Mouse (Mus musculus) midbrain, embryonic 14.5 days (tissue): Measurements from ENCODE around the gene 4930564D02Rik. TPM values are rescaled to one million over a fixed set of nuclear protein-coding genes. Genes with fewer than 3 reads are reported as not detected.

ENCODE experiments used
- ATAC-seq: fragments of 200-750 bp; cut with Nextera tagmentation; 2 replicates; pipeline ENCODE4 v1.8.0; 2017; ENCODE audit warnings: moderate number of reproducible peaks, moderate library complexity; ENCODE audit not compliant: low FRiP score, low TSS enrichment
- DNase-seq: peaks from one replicate; pipeline ENCODE4 v3.0.0-alpha.2; 2015
- H3K27ac ChIP-seq: fragments of 300-500 bp; sonication (generic); replicated peaks from 2 replicates; pipeline ENCODE4 v1.5.1; 2014; ENCODE audit warnings: mild to moderate bottlenecking, low read depth, low read length, moderate library complexity
- H3K27me3 ChIP-seq: fragments of 300-500 bp; sonication (generic); 2 replicates; pipeline ENCODE4 v1.6.1; 2014; ENCODE audit warnings: low read length, control low read depth, mixed read lengths; ENCODE audit not compliant: control insufficient read depth, insufficient read depth
- H3K36me3 ChIP-seq: fragments of 300-500 bp; sonication (generic); 2 replicates; pipeline ENCODE4 v1.6.1; 2014; ENCODE audit warnings: low read length, control low read depth; ENCODE audit not compliant: control insufficient read depth, insufficient read depth
- H3K4me1 ChIP-seq: fragments of 300-500 bp; sonication (generic); 2 replicates; pipeline ENCODE4 v1.6.1; 2014; ENCODE audit warnings: mild to moderate bottlenecking, antibody characterized with exemption, low read length, control low read depth; ENCODE audit not compliant: control insufficient read depth, insufficient read depth
- H3K4me2 ChIP-seq: fragments of 300-500 bp; sonication (generic); 2 replicates; pipeline ENCODE4 v1.6.1; 2014; ENCODE audit warnings: mild to moderate bottlenecking, low read length, moderate library complexity
- H3K4me3 ChIP-seq: fragments of 300-500 bp; sonication (generic); replicated peaks from 2 replicates; pipeline ENCODE4 v1.5.1; 2014; ENCODE audit warnings: low read depth, low read length
- H3K9ac ChIP-seq: fragments of 300-500 bp; sonication (generic); replicated peaks from 2 replicates; pipeline ENCODE4 v1.6.1; 2014; ENCODE audit warnings: mild to moderate bottlenecking, low read length, moderate library complexity
- H3K9me3 ChIP-seq: fragments of 300-500 bp; sonication (generic); 2 replicates; pipeline ENCODE4 v1.6.1; 2016; ENCODE audit warnings: low read length, control low read depth, mixed read lengths; ENCODE audit not compliant: control insufficient read depth
- WGBS: fragments of 180-500 bp; shearing (Covaris S2); extraction: QIAGEN DNeasy Blood & Tissue Kit; methylation state at CpG from one replicate; pipeline ENCODE4 v1.1.7; 2014; 5-methylcytosine and 5-hydroxymethylcytosine counted together
- polyA plus RNA-seq: library from polyadenylated mRNA; unstranded; fragments of >200 nt; fragmentation: Nextera tagmentation; extraction: Ambion mirVana; gene quantifications from 2 replicates; pipeline ENCODE4 v1.2.1, GENCODE M21; 2014

4930564D02Rik gene
- polyA plus RNA-seq, 1 experiment from 2014 or later: not detected

- Histone ChIP-seq H3K27ac (no peak overlapping the region), H3K9ac (no peak overlapping the region), H3K4me2 (no peak overlapping the region), H3K4me1 (0 out of 2 replicates have a peak, but pooled peaks cover 14% of the 10 kb centered on the region), H3K9me3 (no peaks in the 10 kb centered on the region), H3K4me3 (no peak overlapping the region), H3K36me3 (peaks cover 38% of the 10 kb centered on the region), H3K27me3 (no peaks in the 10 kb centered on the region)
- DNase-seq: no peak
- ATAC-seq: no peak
- 45% methylated on average over 8 of the region's 8 CpGs for WGBS
These were observed 26.6 kb upstream of the 4930564D02Rik start for GRCm38 (mm10) chr3:105040002-105040401.

GRCm38 (mm10) chr3:105040983-105041625, 25.5 kb upstream of the 4930564D02Rik start:
- Histone ChIP-seq H3K27ac (no peak overlapping the region), H3K4me1 (0 out of 2 replicates have a peak, but pooled peaks cover 14% of the 10 kb centered on the region), H3K4me2 (no peak overlapping the region), H3K9ac (no peak overlapping the region), H3K27me3 (no peaks in the 10 kb centered on the region), H3K36me3 (peaks cover 27% of the 10 kb centered on the region), H3K4me3 (no peak overlapping the region), H3K9me3 (no peaks in the 10 kb centered on the region)
- 95% methylated on average over 9 of the region's 9 CpGs for WGBS
- no peak for DNase-seq
- no peak for ATAC-seq

GRCm38 (mm10) chr3:105043746-105044145, 22.9 kb upstream of the 4930564D02Rik start:
- no peaks in the 10 kb centered on the region for H3K27me3 ChIP-seq
- no peak overlapping the region for H3K9ac ChIP-seq
- H3K4me2 ChIP-seq: no peak overlapping the region
- ATAC-seq: no peak
- H3K27ac ChIP-seq: no peak overlapping the region
- no peak overlapping the region for H3K4me3 ChIP-seq
- peaks cover 24% of the 10 kb centered on the region for H3K4me1 ChIP-seq
- 93% methylated on average over 5 of the region's 5 CpGs for WGBS
- no peak for DNase-seq
- H3K36me3 ChIP-seq: peaks cover 7% of the 10 kb centered on the region; the same call in 1 of the 2 replicates
- no peaks in the 10 kb centered on the region for H3K9me3 ChIP-seq

DNA sequence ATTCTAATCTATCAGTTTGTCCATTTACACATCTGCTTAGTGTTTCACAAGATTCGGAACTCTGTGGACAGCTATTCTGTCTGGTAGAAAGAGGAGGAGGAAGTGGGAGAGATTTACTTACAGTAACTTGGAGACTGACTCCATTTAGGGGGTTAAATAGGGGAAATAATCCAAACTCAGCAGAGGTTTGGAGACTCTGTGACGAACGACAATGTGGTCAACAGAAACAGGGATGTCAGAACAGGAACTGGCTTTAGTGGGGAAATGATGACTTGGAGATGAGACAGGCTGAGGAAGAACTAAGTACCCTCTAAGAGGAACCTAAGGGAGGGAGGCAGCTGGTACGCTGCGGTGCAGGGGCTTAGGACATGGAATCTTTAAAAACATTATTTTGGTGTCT, 19.8 kb upstream of the 4930564D02Rik start:
- no peak overlapping the region for H3K4me3 ChIP-seq
- 92% methylated on average over 5 of the region's 5 CpGs for WGBS
- H3K27ac ChIP-seq: no peak overlapping the region
- no peaks in the 10 kb centered on the region for H3K27me3 ChIP-seq
- 0 out of 2 replicates have a peak, but pooled peaks cover 2% of the 10 kb centered on the region for H3K36me3 ChIP-seq
- no peak overlapping the region for H3K9ac ChIP-seq
- ATAC-seq (no peak), DNase-seq (no peak)
- H3K9me3 ChIP-seq: no peaks in the 10 kb centered on the region
- H3K4me1 ChIP-seq: peaks cover 35% of the 10 kb centered on the region
- H3K4me2 ChIP-seq: no peak overlapping the region

- WGBS: 92% methylated on average over 8 of the region's 8 CpGs
- H3K27me3 ChIP-seq: no peaks in the 10 kb centered on the region
- no peaks in the 10 kb centered on the region for H3K9me3 ChIP-seq
- H3K4me1 ChIP-seq: peaks cover 35% of the 10 kb centered on the region
- ATAC-seq (no peak), DNase-seq (no peak)
- 0 out of 2 replicates have a peak, but pooled peaks cover 2% of the 10 kb centered on the region for H3K36me3 ChIP-seq
- no peak overlapping the region for H3K9ac ChIP-seq
- no peak overlapping the region for H3K4me3 ChIP-seq
- H3K4me2 ChIP-seq: no peak overlapping the region
- no peak overlapping the region for H3K27ac ChIP-seq
These were observed 19.0 kb upstream of the 4930564D02Rik start for GRCm38 (mm10) chr3:105047616-105048015.

GRCm38 (mm10) chr3:105049848-105050247, 16.8 kb upstream of the 4930564D02Rik start:
- H3K9me3 ChIP-seq: no peaks in the 10 kb centered on the region
- peak overlapping the region; percentile 79 for H3K4me2 ChIP-seq
- no peak overlapping the region for H3K9ac ChIP-seq
- H3K27me3 ChIP-seq: no peaks in the 10 kb centered on the region
- H3K4me3 ChIP-seq: no peak overlapping the region; the same call in 1 of the 2 replicates
- WGBS: 89% methylated on average over 6 of the region's 6 CpGs
- ATAC-seq (no peak), DNase-seq (no peak)
- H3K27ac ChIP-seq: no peak overlapping the region
- H3K4me1 ChIP-seq: peaks cover 27% of the 10 kb centered on the region
- H3K36me3 ChIP-seq: 0 out of 2 replicates have a peak, but pooled peaks cover 2% of the 10 kb centered on the region

DNA sequence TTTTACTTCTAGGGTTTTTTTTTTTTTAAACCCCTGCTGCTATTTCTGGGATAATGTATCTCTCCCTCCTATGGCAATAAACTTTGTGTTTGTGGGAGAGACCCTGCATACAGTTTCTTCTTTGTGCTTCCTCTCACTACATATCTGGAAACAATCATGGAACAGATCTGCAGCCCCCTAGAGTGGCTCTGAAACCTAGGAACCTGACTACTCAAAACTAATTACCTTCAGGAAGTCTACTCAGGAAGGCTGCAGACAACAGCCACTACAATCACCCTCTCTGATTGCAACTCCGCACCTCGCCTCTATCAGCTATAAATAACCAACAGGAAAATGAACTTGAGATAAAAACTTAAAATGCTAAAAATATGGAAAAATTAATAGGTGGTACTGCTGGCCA, 15.5 kb upstream of the 4930564D02Rik start:
- H3K27ac ChIP-seq: no peak overlapping the region
- H3K4me1 ChIP-seq: peaks cover 27% of the 10 kb centered on the region
- ATAC-seq (no peak), DNase-seq (no peak)
- H3K4me3 ChIP-seq: peak overlapping the region; percentile 76
- H3K9me3 ChIP-seq: no peaks in the 10 kb centered on the region
- 0 out of 2 replicates have a peak, but pooled peaks cover 2% of the 10 kb centered on the region for H3K36me3 ChIP-seq
- 76% methylated on average over 2 of the region's 2 CpGs for WGBS
- no peaks in the 10 kb centered on the region for H3K27me3 ChIP-seq
- H3K9ac ChIP-seq: peak overlapping the region; percentile 91; the same call in 1 of the 2 replicates
- H3K4me2 ChIP-seq: peak overlapping the region; percentile 79

DNA sequence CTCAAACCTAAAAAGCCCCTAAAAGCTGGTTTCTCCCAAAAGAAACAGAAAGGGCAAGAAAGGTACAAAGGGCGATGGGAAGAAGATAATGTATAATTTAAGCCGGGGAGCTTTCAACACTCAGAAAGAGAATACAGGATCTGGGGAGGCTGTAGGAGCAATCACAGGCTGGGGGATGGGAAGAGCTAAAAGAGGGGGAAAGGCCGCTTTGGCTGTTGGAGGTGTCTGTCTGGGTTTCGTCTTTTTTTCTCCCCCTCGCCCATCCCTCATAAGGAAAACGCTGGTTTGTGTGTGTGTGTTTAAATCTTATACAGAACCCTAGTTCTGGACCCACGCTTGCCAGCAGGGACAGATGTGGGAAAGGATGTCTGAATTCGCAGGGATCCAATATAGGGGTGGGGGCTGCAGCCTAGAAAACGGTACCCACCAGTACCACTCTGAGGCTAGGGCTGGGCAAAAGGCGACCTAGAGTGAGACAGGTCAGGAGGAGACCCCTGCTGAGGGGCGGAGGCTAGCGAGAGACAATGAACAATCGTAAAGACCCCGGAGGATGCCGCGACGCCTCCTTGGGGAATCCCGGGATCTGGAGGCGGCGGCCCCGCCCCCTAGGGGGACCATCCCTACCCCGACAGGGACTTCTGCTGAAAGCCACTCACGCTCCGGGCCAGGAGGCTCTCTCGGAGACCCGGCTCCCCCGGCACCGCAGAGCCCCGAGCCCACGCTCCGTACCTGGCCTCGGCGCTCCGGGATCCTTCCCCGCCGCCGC, 14.3 kb upstream of the 4930564D02Rik start:
- Histone ChIP-seq H3K9me3 (no peaks in the 10 kb centered on the region), H3K9ac (peak overlapping the region; percentile 91), H3K27me3 (no peaks in the 10 kb centered on the region), H3K27ac (peak overlapping the region; percentile 92), H3K4me3 (peak overlapping the region; percentile 76), H3K36me3 (0 out of 2 replicates have a peak, but pooled peaks cover 2% of the 10 kb centered on the region), H3K4me2 (peak overlapping the region; percentile 79), H3K4me1 (peaks cover 27% of the 10 kb centered on the region)
- peak; percentile 72 for DNase-seq
- WGBS: under 1% methylated on average over 35 of the region's 37 CpGs
- ATAC-seq: peak; percentile 76
